Mouse (Mus musculus) midbrain, embryonic 14.5 days (tissue): ENCODE data around the gene Krtap7-1. TPM values are rescaled to one million over a fixed set of nuclear protein-coding genes. Genes with fewer than 3 reads are reported as not detected.

ENCODE experiments used
- ATAC-seq: fragments of 200-750 bp; cut with Nextera tagmentation; 2 replicates; pipeline ENCODE4 v1.8.0; 2017; ENCODE audit warnings: moderate number of reproducible peaks, moderate library complexity; ENCODE audit not compliant: low FRiP score, low TSS enrichment
- DNase-seq: peaks from one replicate; pipeline ENCODE4 v3.0.0-alpha.2; 2015
- H3K27ac ChIP-seq: fragments of 300-500 bp; sonication (generic); replicated peaks from 2 replicates; pipeline ENCODE4 v1.5.1; 2014; ENCODE audit warnings: mild to moderate bottlenecking, low read depth, low read length, moderate library complexity
- H3K27me3 ChIP-seq: fragments of 300-500 bp; sonication (generic); 2 replicates; pipeline ENCODE4 v1.6.1; 2014; ENCODE audit warnings: low read length, control low read depth, mixed read lengths; ENCODE audit not compliant: control insufficient read depth, insufficient read depth
- H3K36me3 ChIP-seq: fragments of 300-500 bp; sonication (generic); 2 replicates; pipeline ENCODE4 v1.6.1; 2014; ENCODE audit warnings: low read length, control low read depth; ENCODE audit not compliant: control insufficient read depth, insufficient read depth
- H3K4me1 ChIP-seq: fragments of 300-500 bp; sonication (generic); 2 replicates; pipeline ENCODE4 v1.6.1; 2014; ENCODE audit warnings: mild to moderate bottlenecking, antibody characterized with exemption, low read length, control low read depth; ENCODE audit not compliant: control insufficient read depth, insufficient read depth
- H3K4me2 ChIP-seq: fragments of 300-500 bp; sonication (generic); 2 replicates; pipeline ENCODE4 v1.6.1; 2014; ENCODE audit warnings: mild to moderate bottlenecking, low read length, moderate library complexity
- H3K4me3 ChIP-seq: fragments of 300-500 bp; sonication (generic); replicated peaks from 2 replicates; pipeline ENCODE4 v1.5.1; 2014; ENCODE audit warnings: low read depth, low read length
- H3K9ac ChIP-seq: fragments of 300-500 bp; sonication (generic); replicated peaks from 2 replicates; pipeline ENCODE4 v1.6.1; 2014; ENCODE audit warnings: mild to moderate bottlenecking, low read length, moderate library complexity
- H3K9me3 ChIP-seq: fragments of 300-500 bp; sonication (generic); 2 replicates; pipeline ENCODE4 v1.6.1; 2016; ENCODE audit warnings: low read length, control low read depth, mixed read lengths; ENCODE audit not compliant: control insufficient read depth
- WGBS: fragments of 180-500 bp; shearing (Covaris S2); extraction: QIAGEN DNeasy Blood & Tissue Kit; methylation state at CpG from one replicate; pipeline ENCODE4 v1.1.7; 2014; 5-methylcytosine and 5-hydroxymethylcytosine counted together
- polyA plus RNA-seq: library from polyadenylated mRNA; unstranded; fragments of >200 nt; fragmentation: Nextera tagmentation; extraction: Ambion mirVana; gene quantifications from 2 replicates; pipeline ENCODE4 v1.2.1, GENCODE M21; 2014

Krtap7-1 gene
- polyA plus RNA-seq, result 0.51 TPM in 1 of 2 replicates, not detected in the other

GRCm38 (mm10) chr16:89508223-89508622 lies at the start of gene Krtap7-1:
Krtap7-1 (minus strand) TSS chr16:89508323.
- H3K9me3 ChIP-seq, result no peaks in the 10 kb centered on the region
- H3K4me3 ChIP-seq, result no peak within 1 kb of the TSS
- no peak within 1 kb of the TSS for H3K4me2 ChIP-seq
- H3K4me1 ChIP-seq, result no peaks in the 10 kb centered on the region
- 90% methylated on average over 4 of the region's 4 CpGs for WGBS
- H3K36me3 ChIP-seq, result no peaks in the 10 kb centered on the region
- no peak within 1 kb of the TSS for H3K27ac ChIP-seq
- DNase-seq (no peak), ATAC-seq (no peak)
- no peaks in the 10 kb centered on the region for H3K27me3 ChIP-seq
- H3K9ac ChIP-seq, result no peak within 1 kb of the TSS

GRCm38 (mm10) chr16:89550298-89550697 lies 42.2 kb upstream of the Krtap7-1 start:
- Histone ChIP-seq H3K4me1 (no peaks in the 10 kb centered on the region), H3K9me3 (no peaks in the 10 kb centered on the region), H3K36me3 (no peaks in the 10 kb centered on the region), H3K4me3 (no peak overlapping the region), H3K27me3 (no peaks in the 10 kb centered on the region), H3K9ac (no peak overlapping the region), H3K27ac (no peak overlapping the region), H3K4me2 (no peak overlapping the region)
- ATAC-seq, result no peak
- no peak for DNase-seq

- no peaks in the 10 kb centered on the region for H3K36me3 ChIP-seq
- ATAC-seq (peak; percentile 53; the same call in 1 of the 2 replicates), DNase-seq (peak; percentile 48)
- no peak overlapping the region for H3K27ac ChIP-seq
- no peak overlapping the region for H3K4me3 ChIP-seq
- H3K4me2 ChIP-seq, result no peak overlapping the region
- WGBS, result 28% methylated on average over 5 of the region's 5 CpGs
- no peaks in the 10 kb centered on the region for H3K9me3 ChIP-seq
- H3K9ac ChIP-seq, result no peak overlapping the region
- H3K4me1 ChIP-seq, result no peaks in the 10 kb centered on the region
- no peaks in the 10 kb centered on the region for H3K27me3 ChIP-seq
These were observed 29.9 kb upstream of the Krtap7-1 start for GRCm38 (mm10) chr16:89538031-89538484.

- no peaks in the 10 kb centered on the region for H3K36me3 ChIP-seq
- H3K4me1 ChIP-seq, result no peaks in the 10 kb centered on the region
- H3K27me3 ChIP-seq, result no peaks in the 10 kb centered on the region
- ATAC-seq (no peak), DNase-seq (peak; percentile 42)
- no peak overlapping the region for H3K4me2 ChIP-seq
- H3K9me3 ChIP-seq, result no peaks in the 10 kb centered on the region
- H3K9ac ChIP-seq, result no peak overlapping the region
- WGBS, result 66% methylated on average over 6 of the region's 6 CpGs
- no peak overlapping the region for H3K27ac ChIP-seq
- no peak overlapping the region for H3K4me3 ChIP-seq
These were observed 29.2 kb upstream of the Krtap7-1 start for GRCm38 (mm10) chr16:89537349-89537748.

GRCm38 (mm10) chr16:89530547-89530946 lies 22.4 kb upstream of the Krtap7-1 start:
- Histone ChIP-seq H3K27ac (peak overlapping the region; percentile 78), H3K36me3 (no peaks in the 10 kb centered on the region), H3K9ac (no peak overlapping the region; the same call in 1 of the 2 replicates), H3K4me3 (no peak overlapping the region), H3K4me1 (peaks cover 29% of the 10 kb centered on the region), H3K4me2 (peak overlapping the region; percentile 23), H3K9me3 (no peaks in the 10 kb centered on the region), H3K27me3 (no peaks in the 10 kb centered on the region)
- peak; percentile 78 for DNase-seq
- 4% methylated on average over 7 of the region's 7 CpGs for WGBS
- ATAC-seq, result peak; percentile 79

GRCm38 (mm10) chr16:89529846-89530245 lies 21.7 kb upstream of the Krtap7-1 start:
- H3K27me3 ChIP-seq, result no peaks in the 10 kb centered on the region
- H3K4me2 ChIP-seq, result peak overlapping the region; percentile 23; the same call in 1 of the 2 replicates
- H3K27ac ChIP-seq, result peak overlapping the region; percentile 78
- H3K9me3 ChIP-seq, result no peaks in the 10 kb centered on the region
- 30% methylated on average over 7 of the region's 7 CpGs for WGBS
- no peak overlapping the region for H3K4me3 ChIP-seq
- H3K4me1 ChIP-seq, result peaks cover 29% of the 10 kb centered on the region
- H3K9ac ChIP-seq, result no peak overlapping the region
- no peaks in the 10 kb centered on the region for H3K36me3 ChIP-seq
- peak; percentile 25; the same call in 1 of the 2 replicates for ATAC-seq
- DNase-seq, result peak; percentile 50

GRCm38 (mm10) chr16:89528380-89528779 lies 20.3 kb upstream of the Krtap7-1 start:
- DNase-seq (peak; percentile 59), ATAC-seq (0 out of 2 replicates have a peak, but pooled peaks have one; percentile 35)
- WGBS, result 18% methylated on average over 3 of the region's 3 CpGs

GRCm38 (mm10) chr16:89520996-89521395 lies 12.9 kb upstream of the Krtap7-1 start:
- no peaks in the 10 kb centered on the region for H3K27me3 ChIP-seq
- DNase-seq, result no peak
- H3K9me3 ChIP-seq, result no peaks in the 10 kb centered on the region
- H3K4me2 ChIP-seq, result no peak overlapping the region
- no peaks in the 10 kb centered on the region for H3K36me3 ChIP-seq
- 95% methylated on average over 4 of the region's 4 CpGs for WGBS
- H3K4me3 ChIP-seq, result no peak overlapping the region
- no peak for ATAC-seq
- no peaks in the 10 kb centered on the region for H3K4me1 ChIP-seq
- no peak overlapping the region for H3K9ac ChIP-seq
- no peak overlapping the region for H3K27ac ChIP-seq

More at GRCm38 (mm10) chr16:89528380-89528779, 20.3 kb upstream of the Krtap7-1 start:
- Histone ChIP-seq H3K4me2 (no peak overlapping the region), H3K9ac (no peak overlapping the region), H3K4me3 (no peak overlapping the region), H3K27me3 (no peaks in the 10 kb centered on the region), H3K36me3 (no peaks in the 10 kb centered on the region), H3K27ac (peak overlapping the region; percentile 41; the same call in 1 of the 2 replicates), H3K9me3 (no peaks in the 10 kb centered on the region), H3K4me1 (peaks cover 29% of the 10 kb centered on the region)

GRCm38 (mm10) chr16:89520555-89520954 lies 12.4 kb upstream of the Krtap7-1 start:
- Histone ChIP-seq H3K4me2 (no peak overlapping the region), H3K4me1 (no peaks in the 10 kb centered on the region), H3K9ac (no peak overlapping the region), H3K36me3 (no peaks in the 10 kb centered on the region), H3K27me3 (no peaks in the 10 kb centered on the region), H3K27ac (no peak overlapping the region), H3K4me3 (no peak overlapping the region), H3K9me3 (no peaks in the 10 kb centered on the region)
- no peak for DNase-seq
- no peak for ATAC-seq
- 97% methylated on average over 2 of the region's 2 CpGs for WGBS
